Mouse (Mus musculus) hindbrain, embryonic 14.5 days (tissue): ENCODE results near the gene Sertad3. TPM values are rescaled to one million over a fixed set of nuclear protein-coding genes. Genes with fewer than 3 reads are reported as not detected.
A peak's percentile ranks its signal among the peaks of the same experiment; 100 is the strongest.

Source experiments
- ATAC-seq: fragments of 200-750 bp; cut with Nextera tagmentation; 2 replicates; pipeline ENCODE4 v1.8.0; 2017; ENCODE audit warnings: moderate number of reproducible peaks, mild to moderate bottlenecking, moderate TSS enrichment, moderate library complexity; ENCODE audit not compliant: low FRiP score
- DNase-seq: peaks from one replicate; pipeline ENCODE4 v3.0.0-alpha.2; 2015; ENCODE audit warnings: low spot score
- H3K27ac ChIP-seq: fragments of 300-500 bp; sonication (generic); 2 replicates; pipeline ENCODE4 v1.5.1; 2014; ENCODE audit warnings: mild to moderate bottlenecking, moderate library complexity
- H3K27me3 ChIP-seq: fragments of 300-500 bp; sonication (generic); 2 replicates; pipeline ENCODE4 v1.6.1; 2014; ENCODE audit warnings: mild to moderate bottlenecking, low read length, mixed read lengths; ENCODE audit not compliant: control insufficient read depth, insufficient read depth
- H3K36me3 ChIP-seq: fragments of 300-500 bp; sonication (generic); replicated peaks from 2 replicates; pipeline ENCODE4 v1.6.1; 2014; ENCODE audit not compliant: control insufficient read depth, insufficient read depth
- H3K4me1 ChIP-seq: fragments of 300-500 bp; sonication (generic); replicated peaks from 2 replicates; pipeline ENCODE4 v1.6.1; 2014; ENCODE audit warnings: antibody characterized with exemption, low read length, mixed read lengths; ENCODE audit not compliant: control insufficient read depth, insufficient read depth
- H3K4me2 ChIP-seq: fragments of 300-500 bp; sonication (generic); replicated peaks from 2 replicates; pipeline ENCODE4 v1.6.1; 2014; ENCODE audit warnings: mild to moderate bottlenecking, moderate library complexity
- H3K4me3 ChIP-seq: fragments of 300-500 bp; sonication (generic); replicated peaks from 2 replicates; pipeline ENCODE4 v1.5.1; 2014; ENCODE audit warnings: mild to moderate bottlenecking, low read length
- H3K9ac ChIP-seq: fragments of 300-500 bp; sonication (generic); 2 replicates; pipeline ENCODE4 v1.6.1; 2014
- H3K9me3 ChIP-seq: fragments of 300-500 bp; sonication (generic); 2 replicates; pipeline ENCODE4 v1.6.1; 2016; ENCODE audit warnings: low read length; ENCODE audit not compliant: control insufficient read depth
- WGBS: fragments of 180-500 bp; shearing (Covaris S2); extraction: QIAGEN DNeasy Blood & Tissue Kit; methylation state at CpG from one replicate; pipeline ENCODE4 v1.1.7; 2014; 5-methylcytosine and 5-hydroxymethylcytosine counted together
- polyA plus RNA-seq: library from polyadenylated mRNA; unstranded; fragments of >200 nt; fragmentation: Nextera tagmentation; extraction: Ambion mirVana; gene quantifications from 2 replicates; pipeline ENCODE4 v1.2.1, GENCODE M21; 2014

Sertad3 gene
- polyA plus RNA-seq, 1 experiment from 2014 or later: 8.4 TPM

DNA sequence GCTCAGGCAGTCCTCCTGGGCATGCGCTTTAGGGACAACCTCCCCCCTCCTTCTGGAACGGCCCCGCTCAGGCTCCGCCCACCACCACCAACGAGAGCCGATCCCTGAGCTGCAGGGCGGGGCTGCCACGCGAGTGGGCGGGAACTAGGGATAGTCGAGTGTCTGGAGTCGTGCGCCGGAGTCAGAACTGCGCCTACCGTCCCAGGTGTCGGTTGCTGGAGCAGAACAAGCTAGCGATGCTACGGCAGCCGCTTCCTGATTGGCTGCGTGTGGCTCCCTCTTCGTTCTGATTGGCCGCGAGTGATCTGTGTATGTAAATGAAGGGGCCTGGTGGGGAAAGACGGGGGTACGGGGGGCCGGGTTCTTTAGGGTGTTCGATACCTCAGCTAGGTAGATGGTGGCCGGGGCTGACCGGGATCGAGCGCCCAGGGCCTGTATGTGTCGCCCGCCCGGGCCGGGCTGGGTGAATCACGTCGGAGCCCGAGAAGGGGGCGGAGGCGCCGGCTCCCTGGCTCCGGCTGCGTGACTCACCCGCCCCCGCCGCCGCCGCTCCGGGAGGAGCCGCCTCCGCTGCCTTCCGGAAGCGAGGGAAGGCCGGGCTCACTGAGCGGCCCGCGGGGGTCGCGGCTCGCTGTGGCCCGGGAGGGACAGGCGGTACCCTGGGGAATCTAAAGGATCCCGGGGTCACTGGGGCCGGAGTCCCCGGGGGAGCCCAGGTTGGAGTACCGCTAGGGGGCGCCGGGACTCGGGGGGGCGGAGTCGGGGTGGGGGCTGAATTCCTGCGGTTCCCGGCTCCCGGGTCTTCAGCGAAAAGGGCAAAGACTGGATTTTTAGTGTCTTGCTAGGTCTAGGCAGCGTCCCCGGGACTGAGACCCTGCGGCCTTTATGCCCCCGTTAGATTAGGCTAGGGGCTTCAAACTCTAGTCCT, 13.5 kb downstream of the Sertad3 start, which contains the start of gene Sertad1:
Sertad1 (plus strand) TSS at position 141 of the 928 bp plus-strand sequence.
- Histone ChIP-seq H3K9me3 (no peaks in the 10 kb centered on the region), H3K27ac (peak within 1 kb of the TSS; percentile 81), H3K4me3 (peak within 1 kb of the TSS; percentile 53), H3K9ac (peak within 1 kb of the TSS; percentile 60), H3K4me2 (peak within 1 kb of the TSS; percentile 63), H3K36me3 (no peaks in the 10 kb centered on the region), H3K4me1 (0 out of 2 replicates have a peak, but pooled peaks cover 6% of the 10 kb centered on the region), H3K27me3 (no peaks in the 10 kb centered on the region)
- peak; percentile 98 for DNase-seq
- WGBS: under 1% methylated on average over 77 of the region's 80 CpGs
- peak; percentile 97 for ATAC-seq

DNA sequence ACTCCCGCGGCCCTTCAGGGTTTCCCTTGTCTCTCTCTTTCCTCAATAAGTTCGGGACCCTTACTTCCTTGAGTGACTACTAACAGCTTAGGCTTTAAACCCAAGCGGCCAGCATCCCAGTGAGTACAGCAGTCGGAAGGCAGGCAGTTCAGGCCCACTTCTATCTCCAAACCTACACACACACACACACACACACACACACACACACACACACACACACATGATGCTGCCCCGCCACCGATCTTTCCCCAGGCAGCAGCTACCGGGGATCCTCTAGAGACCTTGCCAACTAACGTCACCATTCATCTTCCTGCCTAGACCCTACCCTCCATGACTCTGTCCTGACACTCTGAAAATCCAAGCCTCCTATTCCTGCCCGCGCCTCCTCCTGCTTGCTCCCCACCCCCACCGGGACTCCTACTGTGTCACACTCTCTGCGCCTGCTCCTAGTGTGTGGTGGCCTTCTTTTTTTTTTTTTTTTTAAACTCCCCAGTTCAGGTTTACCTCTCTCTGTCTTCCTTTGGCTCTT, 14.2 kb downstream of the Sertad3 start:
- H3K27ac ChIP-seq: peak overlapping the region; percentile 81; the same call in 1 of the 2 replicates
- DNase-seq (no peak), ATAC-seq (no peak)
- no peaks in the 10 kb centered on the region for H3K9me3 ChIP-seq
- H3K4me3 ChIP-seq: peak overlapping the region; percentile 53
- WGBS: 3% methylated on average over 13 of the region's 13 CpGs
- H3K27me3 ChIP-seq: no peaks in the 10 kb centered on the region
- H3K9ac ChIP-seq: peak overlapping the region; percentile 60
- H3K36me3 ChIP-seq: no peaks in the 10 kb centered on the region
- H3K4me1 ChIP-seq: 0 out of 2 replicates have a peak, but pooled peaks cover 6% of the 10 kb centered on the region
- H3K4me2 ChIP-seq: peak overlapping the region; percentile 63

DNA sequence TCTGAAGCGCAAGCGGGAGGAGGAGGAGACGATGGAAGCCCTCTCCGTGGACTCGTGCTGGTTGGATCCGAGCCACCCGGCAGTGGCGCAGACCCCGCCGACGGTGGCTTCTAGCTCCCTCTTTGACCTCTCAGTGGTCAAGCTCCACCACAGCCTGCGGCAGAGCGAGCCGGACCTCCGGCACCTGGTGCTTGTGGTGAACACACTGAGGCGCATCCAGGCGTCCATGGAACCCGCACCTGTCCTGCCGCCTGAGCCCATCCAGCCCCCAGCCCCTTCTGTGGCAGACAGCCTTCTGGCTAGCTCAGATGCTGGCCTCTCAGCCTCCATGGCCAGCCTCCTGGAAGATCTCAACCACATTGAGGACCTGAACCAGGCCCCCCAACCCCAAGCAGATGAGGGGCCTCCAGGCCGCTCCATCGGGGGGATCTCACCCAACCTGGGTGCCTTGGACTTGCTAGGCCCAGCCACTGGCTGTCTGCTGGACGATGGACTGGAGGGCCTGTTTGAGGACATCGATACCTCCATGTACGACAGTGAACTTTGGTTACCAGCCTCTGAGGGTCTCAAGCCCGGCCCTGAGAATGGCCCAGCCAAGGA, 15.8 kb downstream of the Sertad3 start:
- ATAC-seq: no peak
- H3K4me1 ChIP-seq: 0 out of 2 replicates have a peak, but pooled peaks cover 6% of the 10 kb centered on the region
- DNase-seq: no peak
- H3K36me3 ChIP-seq: no peaks in the 10 kb centered on the region
- H3K9me3 ChIP-seq: no peaks in the 10 kb centered on the region
- H3K27ac ChIP-seq: no peak overlapping the region
- no peak overlapping the region for H3K9ac ChIP-seq
- H3K4me3 ChIP-seq: no peak overlapping the region
- no peaks in the 10 kb centered on the region for H3K27me3 ChIP-seq
- 92% methylated on average over 25 of the region's 25 CpGs for WGBS
- no peak overlapping the region for H3K4me2 ChIP-seq

DNA sequence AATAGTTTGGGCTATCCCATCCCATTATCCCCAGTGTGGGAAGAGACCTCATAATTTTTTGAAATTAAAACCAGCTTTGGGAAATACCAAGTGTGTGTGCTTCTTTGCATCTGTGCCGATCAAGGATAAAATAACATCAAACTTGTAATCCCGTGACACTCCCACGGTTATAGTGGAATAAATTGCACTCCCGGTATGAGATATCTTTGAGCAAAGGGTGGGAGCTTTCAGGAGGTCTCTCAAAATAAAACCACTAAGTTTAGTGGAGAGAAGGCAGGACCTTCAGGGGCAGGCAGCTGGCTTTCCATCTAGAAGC, 16.6 kb downstream of the Sertad3 start:
- Histone ChIP-seq H3K9ac (peak overlapping the region; percentile 16; the same call in 1 of the 2 replicates), H3K4me2 (peak overlapping the region; percentile 48), H3K9me3 (no peaks in the 10 kb centered on the region), H3K27me3 (no peaks in the 10 kb centered on the region), H3K4me3 (peak overlapping the region; percentile 19), H3K4me1 (0 out of 2 replicates have a peak, but pooled peaks cover 6% of the 10 kb centered on the region), H3K36me3 (no peaks in the 10 kb centered on the region), H3K27ac (peak overlapping the region; percentile 29; the same call in 1 of the 2 replicates)
- DNase-seq (no peak), ATAC-seq (no peak)
- 40% methylated on average over 4 of the region's 4 CpGs for WGBS

DNA sequence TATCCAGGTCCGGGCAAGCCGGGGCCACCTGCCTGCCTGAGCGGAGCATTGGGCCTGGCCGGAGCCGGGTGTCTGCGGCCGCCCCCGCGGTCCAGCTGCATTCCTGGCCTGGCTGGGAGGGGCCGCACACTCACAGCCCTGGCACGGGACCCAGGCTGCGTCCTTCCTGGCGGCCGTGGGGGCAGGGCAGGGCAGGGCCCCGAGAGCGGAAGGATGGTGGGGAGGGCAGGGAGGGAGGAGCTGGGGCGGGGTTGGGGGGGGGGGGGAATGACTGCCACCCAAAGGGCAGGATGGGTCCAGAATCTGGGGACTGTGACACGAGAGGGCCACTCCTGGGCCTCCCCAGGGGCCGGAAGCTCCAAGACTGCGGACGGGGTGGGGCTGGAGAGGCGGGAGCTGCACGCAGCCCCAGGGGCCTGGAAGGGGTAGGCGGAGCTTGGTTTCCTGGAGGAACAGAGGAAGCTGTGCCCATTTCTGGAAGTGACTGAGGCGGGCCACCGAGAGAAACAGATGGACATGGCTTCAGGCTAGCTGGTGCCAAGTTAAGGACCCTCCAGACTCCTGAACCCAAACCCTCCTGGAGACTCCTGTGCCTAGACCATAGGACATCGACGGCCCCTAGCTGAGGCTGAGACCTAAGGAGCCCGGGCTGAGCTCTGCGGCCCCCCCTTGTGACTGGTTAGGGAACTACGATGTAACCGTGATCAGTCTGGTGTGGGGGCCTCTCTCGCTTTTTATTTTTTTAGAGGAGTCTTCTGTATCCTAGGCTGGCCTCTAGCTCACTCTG, 17.2 kb downstream of the Sertad3 start:
- Histone ChIP-seq H3K4me3 (peak overlapping the region; percentile 19), H3K27ac (peak overlapping the region; percentile 29; the same call in 1 of the 2 replicates), H3K4me1 (0 out of 2 replicates have a peak, but pooled peaks cover 6% of the 10 kb centered on the region), H3K4me2 (peak overlapping the region; percentile 48), H3K9ac (peak overlapping the region; percentile 16), H3K36me3 (no peaks in the 10 kb centered on the region), H3K9me3 (no peaks in the 10 kb centered on the region), H3K27me3 (no peaks in the 10 kb centered on the region)
- ATAC-seq (0 out of 2 replicates have a peak, but pooled peaks have one; percentile 7), DNase-seq (peak; percentile 46)
- 2% methylated on average over 32 of the region's 33 CpGs for WGBS

DNA sequence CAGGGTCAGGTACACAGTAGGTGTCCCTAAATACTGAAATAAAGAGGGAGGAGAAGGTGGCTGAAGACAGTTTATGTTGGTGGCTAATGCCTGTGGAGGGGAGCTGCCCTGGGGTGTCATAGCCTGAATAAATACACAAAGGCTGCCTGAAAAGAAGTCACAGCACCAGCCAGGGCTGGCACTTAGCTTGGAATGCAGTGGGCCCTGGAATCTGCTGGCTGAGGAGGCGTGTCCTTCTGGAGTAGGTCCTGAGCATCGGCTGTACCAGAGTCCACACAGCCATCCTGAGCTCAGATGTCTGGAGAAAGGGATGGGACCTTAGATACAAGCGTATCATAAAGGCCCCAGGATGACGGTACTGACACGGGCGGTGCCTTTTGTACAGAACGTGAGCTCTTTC, 18.3 kb downstream of the Sertad3 start:
- ATAC-seq (no peak), DNase-seq (no peak)
- Histone ChIP-seq H3K9ac (no peak overlapping the region), H3K36me3 (no peaks in the 10 kb centered on the region), H3K4me2 (no peak overlapping the region), H3K27ac (no peak overlapping the region), H3K27me3 (no peaks in the 10 kb centered on the region), H3K4me1 (0 out of 2 replicates have a peak, but pooled peaks cover 6% of the 10 kb centered on the region), H3K4me3 (no peak overlapping the region), H3K9me3 (no peaks in the 10 kb centered on the region)
- 70% methylated on average over 7 of the region's 7 CpGs for WGBS

DNA sequence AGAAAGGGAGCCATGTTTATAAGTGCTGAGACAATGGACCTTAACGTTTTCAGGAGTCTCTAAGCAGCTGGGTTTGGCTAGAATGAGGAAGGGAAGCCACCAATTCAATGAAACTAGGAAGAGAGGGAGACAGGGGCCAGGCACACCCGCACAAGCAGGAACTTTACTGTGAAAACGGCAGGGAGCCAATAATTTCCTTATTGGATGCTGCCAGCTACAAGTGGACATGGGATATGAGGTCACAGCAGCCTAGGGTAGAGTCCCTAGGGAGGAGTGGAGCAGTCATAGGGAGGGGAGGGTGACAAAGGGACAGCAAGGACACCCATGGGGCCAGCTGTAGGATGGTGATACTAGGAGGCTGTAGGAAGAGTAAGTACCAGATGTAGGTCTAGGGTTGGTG, 19.5 kb downstream of the Sertad3 start:
- H3K4me1 ChIP-seq: 0 out of 2 replicates have a peak, but pooled peaks cover 1% of the 10 kb centered on the region
- no peaks in the 10 kb centered on the region for H3K9me3 ChIP-seq
- ATAC-seq: no peak
- H3K27me3 ChIP-seq: no peaks in the 10 kb centered on the region
- DNase-seq: no peak
- WGBS: 74% methylated on average over 3 of the region's 3 CpGs
- H3K36me3 ChIP-seq: no peaks in the 10 kb centered on the region
- H3K27ac ChIP-seq: no peak overlapping the region
- no peak overlapping the region for H3K4me3 ChIP-seq
- no peak overlapping the region for H3K9ac ChIP-seq
- H3K4me2 ChIP-seq: no peak overlapping the region

DNA sequence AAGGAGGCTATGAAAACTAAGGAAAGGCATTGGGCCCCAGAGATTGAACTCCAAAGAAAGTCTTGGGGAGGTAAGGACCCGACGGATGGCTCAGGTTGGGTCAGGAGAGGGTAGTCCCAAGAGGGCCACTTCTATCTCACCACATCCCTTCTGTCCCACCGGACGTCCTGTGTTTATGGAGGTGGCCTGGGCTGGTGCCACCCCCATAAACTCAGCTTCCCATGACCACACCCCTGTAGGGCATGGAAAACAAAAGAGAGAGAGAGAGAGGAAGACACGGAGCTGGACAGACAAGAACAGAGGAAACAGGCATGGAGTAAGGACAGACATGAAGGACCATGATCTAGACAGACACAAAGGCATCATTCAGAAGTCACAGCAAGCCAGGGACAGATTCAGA, 19.9 kb downstream of the Sertad3 start:
- H3K9ac ChIP-seq: no peak overlapping the region
- ATAC-seq: no peak
- H3K4me2 ChIP-seq: no peak overlapping the region
- H3K4me1 ChIP-seq: no peaks in the 10 kb centered on the region
- no peak overlapping the region for H3K27ac ChIP-seq
- no peak for DNase-seq
- H3K9me3 ChIP-seq: no peaks in the 10 kb centered on the region
- no peaks in the 10 kb centered on the region for H3K36me3 ChIP-seq
- no peaks in the 10 kb centered on the region for H3K27me3 ChIP-seq
- H3K4me3 ChIP-seq: no peak overlapping the region
- 91% methylated on average over 5 of the region's 5 CpGs for WGBS
